Mouse (Mus musculus) thymus, adult 2 months (tissue): Measurements from ENCODE around the gene Supt4a. TPM values are rescaled to one million over a fixed set of nuclear protein-coding genes. Genes with fewer than 3 reads are reported as not detected.

Experiments used
- DNase-seq: peaks from one replicate; pipeline ENCODE4 v3.0.0; 2021
- H3K27ac ChIP-seq: fragments of 200-500 bp; 2 replicates; pipeline ENCODE4 v1.5.1; 2012; ENCODE audit warnings: low read length, control low read depth; ENCODE audit not compliant: control insufficient read depth, insufficient read depth
- H3K27me3 ChIP-seq: fragments of 200-500 bp; 2 replicates; pipeline ENCODE4 v1.6.1; 2012; ENCODE audit warnings: mild to moderate bottlenecking, low read length, moderate library complexity, mixed read lengths; ENCODE audit not compliant: control insufficient read depth, insufficient read depth
- H3K36me3 ChIP-seq: fragments of 200-500 bp; 2 replicates; pipeline ENCODE4 v1.6.1; 2012; ENCODE audit warnings: mild to moderate bottlenecking, low read length, moderate library complexity; ENCODE audit not compliant: control insufficient read depth, insufficient read depth
- H3K4me1 ChIP-seq: fragments of 200-500 bp; replicated peaks from 2 replicates; pipeline ENCODE4 v1.6.1; 2012; ENCODE audit warnings: low read length; ENCODE audit not compliant: control insufficient read depth, insufficient read depth
- H3K4me3 ChIP-seq: fragments of 200-500 bp; 2 replicates; pipeline ENCODE4 v1.5.1; 2012; ENCODE audit warnings: mild to moderate bottlenecking, low read length, control low read depth, moderate library complexity; ENCODE audit not compliant: control insufficient read depth, insufficient read depth
- CTCF ChIP-seq: fragments of 200-500 bp; IDR thresholded peaks from 2 replicates; pipeline ENCODE4 v1.5.1; 2012; ENCODE audit warnings: mild to moderate bottlenecking, control low read depth, low read length, moderate library complexity, borderline replicate concordance; ENCODE audit not compliant: control insufficient read depth, poor library complexity, insufficient read depth; ENCODE audit errors: extremely low read depth
- POLR2A ChIP-seq: fragments of 200-500 bp; IDR thresholded peaks from 2 replicates; pipeline ENCODE4 v1.6.1; 2012; ENCODE audit warnings: mild to moderate bottlenecking, low read length, control low read depth, moderate library complexity; ENCODE audit not compliant: control insufficient read depth, poor library complexity, insufficient read depth; ENCODE audit errors: extremely low read depth
- WGBS: fragments of 180-500 bp; shearing (Covaris S2); methylation state at CpG from one replicate; pipeline ENCODE4 v1.1.7; 2018; 5-methylcytosine and 5-hydroxymethylcytosine counted together
- polyA plus RNA-seq: library from polyadenylated mRNA; depleted of rRNA; stranded (reverse); fragments of >200 nt; gene quantifications from 2 replicates; pipeline ENCODE4 v1.2.3, GENCODE M21; 2012

The Supt4a gene
- polyA plus RNA-seq, 1 experiment = 215 TPM

DNA sequence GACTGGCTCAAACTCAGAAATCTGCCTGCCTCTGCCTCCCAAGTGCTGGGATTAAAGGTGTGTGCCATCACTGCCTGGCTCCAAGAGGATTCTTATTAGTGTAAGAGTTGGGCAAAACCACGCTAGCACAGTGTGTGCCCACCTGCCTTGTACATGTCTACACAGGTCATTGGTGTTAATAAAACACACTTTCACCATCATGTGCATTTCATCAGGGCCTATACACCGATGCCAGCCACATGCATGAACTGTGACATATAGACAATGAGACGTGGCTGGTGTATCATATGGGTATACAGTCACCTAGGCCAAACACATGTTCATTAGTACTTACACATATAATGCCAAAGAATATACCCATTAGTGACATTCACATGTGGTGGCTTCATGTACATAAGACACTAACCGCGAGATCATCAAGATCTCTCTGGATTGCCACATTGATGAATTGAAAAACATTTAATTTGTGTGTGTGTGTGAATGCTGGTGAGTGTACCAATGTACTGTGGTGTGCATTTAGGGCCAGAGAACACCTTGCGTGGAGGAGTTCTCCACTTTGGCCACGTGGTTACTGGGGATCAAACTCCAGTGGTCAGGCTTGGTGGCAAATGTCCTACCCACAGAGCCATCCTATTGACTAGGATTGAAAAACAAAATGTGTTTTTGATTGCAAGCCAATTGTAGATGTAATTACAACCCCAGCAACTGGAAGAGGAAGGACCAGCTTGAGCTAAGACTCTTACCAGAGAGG lies 21.0 kb downstream of the Supt4a start:
- Histone ChIP-seq H3K4me1 (peaks cover 36% of the 10 kb centered on the region), H3K27me3 (peaks cover 1% of the 10 kb centered on the region), H3K27ac (peak overlapping the region; percentile 76), H3K36me3 (peaks cover 26% of the 10 kb centered on the region), H3K4me3 (peak overlapping the region; percentile 49)
- peak; percentile 43 for DNase-seq
- TF ChIP-seq CTCF (no peak), POLR2A (no peak)
- WGBS = 29% methylated on average over 7 of the region's 7 CpGs

- Histone ChIP-seq H3K36me3 (peaks cover 26% of the 10 kb centered on the region), H3K4me1 (peaks cover 36% of the 10 kb centered on the region), H3K27ac (peak overlapping the region; percentile 40; the same call in 1 of the 2 replicates), H3K27me3 (peaks cover 9% of the 10 kb centered on the region), H3K4me3 (no peak overlapping the region)
- TF ChIP-seq CTCF (no peak), POLR2A (no peak)
- peak; percentile 21 for DNase-seq
- WGBS = 15% methylated on average over 4 of the region's 4 CpGs
These were observed 21.7 kb downstream of the Supt4a start for GRCm38 (mm10) chr11:87758957-87759608.

DNA sequence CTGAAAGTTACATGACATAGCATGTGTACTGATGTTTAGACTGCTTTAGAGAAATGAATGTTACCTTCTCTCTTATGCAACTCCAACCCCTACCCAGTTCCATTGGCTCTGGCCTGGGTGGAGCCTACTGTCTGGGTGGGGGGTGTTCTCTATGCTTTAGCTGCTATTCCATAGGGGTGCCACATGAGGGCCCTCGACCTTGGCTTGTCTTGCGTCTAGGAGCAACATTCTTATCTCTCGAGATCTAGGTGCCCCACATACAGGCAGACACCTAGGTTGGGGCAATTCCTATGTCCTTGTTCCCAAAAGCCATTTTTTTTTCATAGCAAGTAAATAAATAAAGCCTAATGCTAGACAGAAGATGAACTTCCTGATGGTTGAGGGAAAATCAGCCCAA lies 22.3 kb downstream of the Supt4a start:
- TF ChIP-seq CTCF (peak; percentile 47; the same call in 1 of the 2 replicates), POLR2A (no peak)
- H3K36me3 ChIP-seq = peaks cover 26% of the 10 kb centered on the region

GRCm38 (mm10) chr11:87760301-87761081 lies 23.1 kb downstream of the Supt4a start, which contains the start of gene Tspoap1:
Gene Tspoap1 (plus strand): TSS chr11:87760541.
- peak; percentile 35 for DNase-seq
- H3K4me3 ChIP-seq = 0 out of 2 replicates have a peak within 1 kb of the TSS, but pooled peaks have one; percentile 7
- peaks cover 38% of the 10 kb centered on the region for H3K4me1 ChIP-seq
- WGBS = 8% methylated on average over 23 of the region's 23 CpGs
- peaks cover 26% of the 10 kb centered on the region for H3K36me3 ChIP-seq
- peak within 1 kb of the TSS; percentile 52; the same call in 1 of the 2 replicates for H3K27ac ChIP-seq
- TF ChIP-seq POLR2A (no peak; the same call in 1 of the 2 replicates), CTCF (no peak)
- peaks cover 15% of the 10 kb centered on the region for H3K27me3 ChIP-seq

More for the DNA sequence above, 22.3 kb downstream of the Supt4a start:
- H3K27ac ChIP-seq = peak overlapping the region; percentile 52; the same call in 1 of the 2 replicates
- H3K4me1 ChIP-seq = peaks cover 37% of the 10 kb centered on the region
- DNase-seq = peak; percentile 87
- H3K27me3 ChIP-seq = peaks cover 14% of the 10 kb centered on the region
- H3K4me3 ChIP-seq = no peak overlapping the region
- under 1% methylated on average over 3 of the region's 3 CpGs for WGBS

GRCm38 (mm10) chr11:87761181-87761721 lies 23.9 kb downstream of the Supt4a start:
- DNase-seq = no peak
- H3K27ac ChIP-seq = no peak overlapping the region
- TF ChIP-seq CTCF (no peak), POLR2A (no peak)
- peaks cover 15% of the 10 kb centered on the region for H3K27me3 ChIP-seq
- H3K4me1 ChIP-seq = peaks cover 38% of the 10 kb centered on the region
- no peak overlapping the region for H3K4me3 ChIP-seq
- peaks cover 24% of the 10 kb centered on the region for H3K36me3 ChIP-seq
- 77% methylated on average over 11 of the region's 11 CpGs for WGBS
